Mouse (Mus musculus) C2C12 (cell line): ENCODE results near the gene Trmt13.

Experiments
- CTCF ChIP-seq: IDR thresholded peaks from one replicate; pipeline ENCODE4 v1.5.1; 2011; ENCODE audit not compliant: control insufficient read depth, insufficient read depth, insufficient read length
- FOSL1 ChIP-seq: IDR thresholded peaks from one replicate; pipeline ENCODE4 v1.8.0; 2011; ENCODE audit warnings: mild to moderate bottlenecking, low read length; ENCODE audit not compliant: poor library complexity, insufficient read depth, severe bottlenecking
- MAX ChIP-seq: IDR thresholded peaks from one replicate; pipeline ENCODE4 v1.6.1; 2011; ENCODE audit warnings: mild to moderate bottlenecking, control low read depth
- MYOG ChIP-seq: IDR thresholded peaks from one replicate; pipeline ENCODE4 v1.6.1; 2011; ENCODE audit not compliant: control insufficient read depth, insufficient read length; ENCODE audit errors: extremely low read depth
- USF1 ChIP-seq: IDR thresholded peaks from one replicate; pipeline ENCODE4 v1.6.1; 2011; ENCODE audit warnings: low read depth, mild to moderate bottlenecking, control low read depth, moderate library complexity

DNA sequence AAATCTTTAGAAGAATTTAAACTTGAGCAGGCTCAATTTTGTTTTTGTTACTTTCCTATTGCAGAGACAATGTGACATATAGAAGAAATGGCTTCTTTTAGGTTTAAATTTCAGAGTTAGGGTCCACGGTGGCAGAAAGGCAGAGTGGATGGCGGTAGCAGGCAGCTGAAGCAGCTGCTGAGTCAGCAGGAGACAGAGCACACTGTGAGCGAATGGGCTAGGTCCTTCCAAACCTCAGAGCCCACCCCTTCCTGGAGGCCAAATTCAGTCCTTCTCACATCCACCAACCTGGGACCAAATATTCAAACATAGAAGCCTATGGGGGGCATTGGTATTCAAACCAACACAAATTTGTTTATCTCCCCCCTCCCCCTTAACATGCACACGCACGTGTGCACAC, 12.6 kb downstream of the Trmt13 start:
- TF ChIP-seq CTCF, result no peak
- TF ChIP-seq MAX, result no peak
- no peak for TF ChIP-seq USF1
- no peak for TF ChIP-seq MYOG
- TF ChIP-seq FOSL1, result no peak
